Mouse (Mus musculus): Measurements from ENCODE around the gene Dnm3.

Gene Dnm3

GRCm38 (mm10) chr1:162313451-162314276 is 164.2 kb downstream of the Dnm3 start:
- DNase-seq = peak; percentile 19

GRCm38 (mm10) chr1:162312621-162313020 is 165.2 kb downstream of the Dnm3 start:
- no peak for DNase-seq

- DNase-seq = no peak
Measured at GRCm38 (mm10) chr1:162312152-162312551, 165.7 kb downstream of the Dnm3 start.

- no peak for DNase-seq
Measured at GRCm38 (mm10) chr1:162305247-162305646, 172.6 kb downstream of the Dnm3 start.

- DNase-seq = no peak
Measured at GRCm38 (mm10) chr1:162302480-162302879, 175.4 kb downstream of the Dnm3 start.

GRCm38 (mm10) chr1:162299558-162300319 is 178.1 kb downstream of the Dnm3 start:
- DNase-seq = no peak

- no peak for DNase-seq
Measured at GRCm38 (mm10) chr1:162298527-162298926, 179.3 kb downstream of the Dnm3 start.

- DNase-seq = peak; percentile 34
Measured at GRCm38 (mm10) chr1:162295443-162295842, 182.4 kb downstream of the Dnm3 start.

GRCm38 (mm10) chr1:162294572-162294910 is 183.3 kb downstream of the Dnm3 start:
- no peak for DNase-seq

- DNase-seq = no peak
Measured at GRCm38 (mm10) chr1:162293732-162294571, 183.9 kb downstream of the Dnm3 start.

GRCm38 (mm10) chr1:162286910-162287309 is 190.9 kb downstream of the Dnm3 start:
- DNase-seq = peak; percentile 30

GRCm38 (mm10) chr1:162281981-162282381 is 195.9 kb downstream of the Dnm3 start:
- peak; percentile 14 for DNase-seq

- no peak for DNase-seq
Measured at GRCm38 (mm10) chr1:162280052-162280451, 197.8 kb downstream of the Dnm3 start.

GRCm38 (mm10) chr1:162276011-162276410 is 201.8 kb downstream of the Dnm3 start:
- no peak for DNase-seq

- no peak for DNase-seq
Measured at GRCm38 (mm10) chr1:162274674-162275248, 203.1 kb downstream of the Dnm3 start.

- no peak for DNase-seq
Measured at GRCm38 (mm10) chr1:162256912-162257607, 220.8 kb downstream of the Dnm3 start.

- no peak for DNase-seq
Measured at GRCm38 (mm10) chr1:162254944-162255343, 222.9 kb downstream of the Dnm3 start.

- DNase-seq = peak; percentile 2
Measured at GRCm38 (mm10) chr1:162253971-162254641, 223.7 kb downstream of the Dnm3 start.

GRCm38 (mm10) chr1:162252869-162253268 is 225.0 kb downstream of the Dnm3 start:
- DNase-seq = no peak

GRCm38 (mm10) chr1:162247216-162247615 is 230.6 kb downstream of the Dnm3 start:
- DNase-seq = no peak

- DNase-seq = no peak
Measured at GRCm38 (mm10) chr1:162243651-162243990, 234.2 kb downstream of the Dnm3 start.
